Mouse (Mus musculus) cerebellum, adult 9-10 months (tissue): ENCODE results near the gene Ccdc136.
"Not testable (repeated sequence)": the region's sequence is repeated elsewhere in the genome, so short reads cannot be mapped to it uniquely, and the experiment has no call there.

Experiments used
- DNase-seq: peaks from one replicate; pipeline ENCODE4 v3.0.0; 2022

Gene Ccdc136

GRCm38 (mm10) chr6:29395910-29396713 is at the start of gene Ccdc136:
TSS of gene Ccdc136 (plus strand) at chr6:29396309.
- peak; percentile 89 for DNase-seq

- not testable (repeated sequence) for DNase-seq
These were observed 49.6 kb upstream of the Ccdc136 start for GRCm38 (mm10) chr6:29346512-29346911.

DNA sequence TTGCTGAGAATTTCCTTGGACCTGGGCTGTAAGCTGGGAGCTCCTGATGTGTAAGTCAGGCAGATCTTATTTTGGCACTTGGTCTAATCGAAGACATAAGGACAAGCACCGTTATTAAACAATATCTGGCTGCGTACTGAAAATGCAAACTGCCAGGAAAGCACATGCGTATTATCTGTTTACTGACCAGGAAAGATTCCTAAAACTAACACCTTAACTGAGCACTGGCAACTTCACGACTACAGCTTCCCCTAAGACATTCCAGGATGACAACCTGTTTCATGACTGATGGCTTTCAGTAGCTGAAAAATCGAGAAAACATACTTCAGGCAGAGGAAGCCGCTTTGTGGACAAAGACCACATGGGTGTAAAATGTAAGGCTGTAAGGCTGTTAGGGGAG is 48.9 kb upstream of the Ccdc136 start:
- no peak for DNase-seq

DNA sequence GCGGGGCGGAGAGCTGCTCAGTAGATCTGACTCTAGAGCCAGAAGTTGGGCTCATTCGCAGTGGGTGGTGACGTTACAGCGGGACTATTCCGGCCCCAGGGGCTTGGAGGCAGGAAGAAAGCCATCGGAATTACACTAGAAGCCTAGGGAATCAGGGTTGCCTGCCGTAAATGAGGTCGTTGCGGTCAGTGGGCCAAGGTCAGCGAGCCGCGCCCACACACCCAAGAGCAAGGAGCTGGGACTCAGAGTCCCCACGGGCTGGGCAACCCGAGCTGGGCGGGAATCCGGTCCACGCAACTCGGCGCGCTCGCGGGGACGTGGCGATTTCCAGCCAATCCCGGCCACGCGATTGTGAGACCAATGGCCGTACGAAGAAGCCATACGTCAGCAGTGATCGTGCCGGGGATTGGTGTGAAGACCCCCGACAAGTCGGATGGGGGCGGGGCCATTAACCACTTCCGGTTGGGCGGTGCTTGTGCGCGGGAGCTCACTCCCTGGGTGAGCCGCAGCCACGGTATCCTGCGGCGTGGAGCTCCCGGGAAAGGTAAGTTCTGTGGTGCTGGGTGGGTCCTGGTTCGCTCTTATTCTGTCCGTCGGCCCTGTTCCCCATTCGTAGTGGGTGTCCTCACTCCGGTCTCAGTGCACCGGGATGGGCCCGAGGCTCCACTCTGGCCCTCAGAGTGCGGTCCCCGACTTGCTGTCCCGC is 48.3 kb upstream of the Ccdc136 start, which contains the start of gene Calu:
Calu (plus strand) TSS at position 405 of the 706 bp plus-strand sequence.
- peak; percentile 99 for DNase-seq

DNA sequence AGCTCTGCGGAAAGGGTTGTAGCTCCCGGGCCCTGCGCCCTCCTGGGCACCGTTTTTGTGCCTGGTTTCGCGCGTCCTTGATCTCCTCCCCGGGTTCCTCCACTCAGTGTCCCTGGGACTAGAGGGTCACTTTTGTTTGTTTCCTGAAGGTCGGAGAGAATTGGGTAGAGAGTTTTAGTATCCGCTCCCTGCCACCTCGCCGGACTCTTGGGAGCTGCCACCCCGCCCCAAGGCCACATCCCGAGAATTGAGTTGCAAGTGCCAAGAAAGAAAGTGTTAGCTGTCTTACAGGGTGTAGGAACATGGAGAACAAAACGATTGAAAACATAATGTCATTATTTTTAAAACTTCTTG is 47.8 kb upstream of the Ccdc136 start:
- no peak for DNase-seq

DNA sequence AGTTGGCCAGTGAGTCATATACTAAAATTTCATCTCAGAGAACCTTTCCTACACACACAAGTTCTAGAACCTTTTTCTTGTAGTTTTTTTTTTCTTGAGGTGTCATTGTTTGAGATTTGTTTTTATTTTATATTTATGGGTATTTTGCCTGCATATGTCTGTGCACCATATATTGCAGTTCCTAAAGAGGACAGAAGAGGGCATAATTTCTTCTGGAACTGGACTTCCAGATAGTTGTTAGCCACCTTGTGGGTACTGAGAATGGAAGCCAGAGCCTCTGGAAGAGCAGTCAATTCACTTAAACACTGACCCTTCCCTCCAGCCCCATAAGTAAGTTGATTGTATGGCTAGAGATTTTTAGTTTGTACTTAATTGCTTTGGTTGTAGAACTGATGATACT is 44.5 kb upstream of the Ccdc136 start:
- DNase-seq, result no peak

DNA sequence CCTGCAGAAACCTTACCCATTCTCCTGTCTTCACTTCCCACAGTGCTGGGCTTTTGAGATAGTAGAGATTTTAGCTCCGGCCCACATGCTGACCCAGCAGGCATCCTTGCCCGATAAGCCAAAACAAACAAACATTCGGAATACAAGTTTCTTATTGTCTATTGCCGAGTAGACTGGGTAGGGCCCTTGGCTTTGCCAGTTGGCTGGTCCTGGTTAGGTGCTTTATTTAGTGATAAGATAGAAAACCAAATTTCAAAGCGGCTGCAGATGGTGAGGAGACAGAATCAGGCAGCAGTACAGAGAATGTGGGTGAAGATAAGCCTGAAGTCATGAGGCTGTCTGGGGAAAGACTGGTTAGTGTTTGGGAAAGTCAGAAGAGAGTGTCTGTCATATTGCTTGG is 43.3 kb upstream of the Ccdc136 start:
- DNase-seq, result no peak

GRCm38 (mm10) chr6:29359386-29359785 is 36.7 kb upstream of the Ccdc136 start:
- DNase-seq, result no peak

DNA sequence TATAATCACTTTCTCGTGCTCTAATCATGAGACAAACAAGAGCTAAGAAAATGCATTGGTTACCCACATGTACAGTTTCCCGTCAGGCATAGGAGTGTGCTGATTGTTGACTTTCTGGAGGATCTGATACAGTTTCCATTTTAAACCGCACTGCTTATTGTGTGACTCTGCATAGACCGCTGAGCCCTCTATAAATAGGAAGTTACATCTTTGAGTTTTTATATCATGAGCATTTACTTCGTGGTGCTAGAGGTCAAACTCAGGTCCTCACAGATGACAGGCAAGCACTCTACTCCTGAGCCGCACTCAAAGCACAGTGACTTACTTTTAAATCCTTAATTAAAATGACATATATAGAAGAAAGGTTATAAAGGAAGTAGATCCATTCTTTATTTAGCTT is 35.9 kb upstream of the Ccdc136 start:
- DNase-seq, result no peak

- DNase-seq, result peak; percentile 35
These were observed 33.6 kb upstream of the Ccdc136 start for GRCm38 (mm10) chr6:29362246-29363128.

DNA sequence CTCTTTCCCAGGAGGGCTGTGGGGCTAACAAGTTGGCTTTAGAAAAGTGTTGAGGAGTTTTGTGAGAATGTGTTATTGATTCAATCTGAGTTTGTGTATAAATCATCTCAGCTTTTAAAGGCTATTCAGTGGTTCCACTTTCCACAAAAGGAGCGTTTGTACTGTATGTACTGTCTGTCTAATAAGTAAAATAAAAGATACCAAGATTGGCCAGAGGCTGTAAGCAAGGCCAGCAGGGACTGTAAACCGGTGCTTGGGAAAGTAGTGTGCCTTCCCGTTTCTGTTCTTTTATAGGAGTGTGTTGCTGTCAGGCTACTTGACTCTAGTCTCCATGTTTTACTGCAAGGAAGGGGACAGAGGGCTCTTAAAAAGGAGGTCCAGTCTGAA is 33.0 kb upstream of the Ccdc136 start:
- DNase-seq, result no peak

DNA sequence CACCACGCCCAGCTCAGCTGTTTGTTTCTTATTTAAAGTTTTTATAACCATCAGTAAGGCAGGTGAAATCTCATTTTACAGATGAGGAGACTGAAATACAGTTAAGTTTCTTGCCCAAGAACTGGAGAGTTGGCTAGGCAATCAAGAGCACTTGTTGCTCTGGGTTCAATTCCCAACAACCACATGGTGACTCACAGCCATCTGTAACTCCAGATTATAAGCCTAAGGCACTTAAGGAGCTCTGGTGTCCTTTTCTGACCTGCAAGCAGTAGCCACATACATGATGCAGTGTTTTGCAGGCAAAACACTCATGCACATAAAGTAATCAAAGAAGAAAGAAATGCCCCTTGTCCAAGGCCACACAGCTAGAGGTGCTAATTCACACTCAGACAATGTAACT is 30.8 kb upstream of the Ccdc136 start:
- DNase-seq, result no peak

GRCm38 (mm10) chr6:29377386-29377785 is 18.7 kb upstream of the Ccdc136 start:
- no peak for DNase-seq

- no peak for DNase-seq
These were observed 17.4 kb upstream of the Ccdc136 start for GRCm38 (mm10) chr6:29378678-29379077.

DNA sequence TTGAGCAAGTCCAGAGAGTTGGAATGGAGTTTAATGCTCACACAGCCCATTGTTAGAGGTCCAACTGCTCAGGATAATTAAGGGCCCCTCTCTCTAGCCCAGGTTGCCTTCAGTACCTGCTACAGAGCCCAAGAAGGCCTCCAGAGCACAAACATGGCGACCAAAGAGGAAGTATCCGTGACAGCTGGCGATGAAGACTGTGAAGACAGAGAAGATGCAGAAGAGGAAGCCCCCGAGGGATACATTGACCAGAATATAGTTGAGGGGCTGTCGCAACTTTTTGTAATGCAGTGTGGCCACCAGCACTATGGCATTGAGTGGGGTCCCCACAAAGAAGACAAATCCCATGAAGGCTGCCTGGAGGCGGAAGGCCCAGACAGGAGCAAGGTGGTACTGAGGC is 16.2 kb upstream of the Ccdc136 start:
- DNase-seq, result no peak

DNA sequence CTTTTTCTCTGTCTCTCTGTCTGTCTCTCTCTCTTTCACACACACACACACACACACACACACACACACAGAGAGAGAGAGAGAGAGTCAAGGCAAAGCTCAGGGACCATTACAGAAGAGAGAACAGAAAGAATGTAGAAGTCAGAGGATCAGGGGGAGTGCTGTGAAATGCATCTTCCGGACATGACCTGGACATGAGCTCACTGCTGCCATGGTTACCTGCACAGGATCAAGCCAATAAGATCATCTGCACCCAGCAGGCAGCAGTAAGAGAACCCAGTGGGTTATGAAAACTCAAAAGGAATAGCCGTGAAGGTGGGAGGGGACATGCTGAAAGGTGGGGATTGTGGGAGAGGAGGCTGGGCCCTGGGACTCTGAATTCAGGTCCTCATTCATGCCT is 13.7 kb upstream of the Ccdc136 start:
- DNase-seq, result no peak

GRCm38 (mm10) chr6:29388052-29388518 is 8.0 kb upstream of the Ccdc136 start, which contains the start of gene Opn1sw:
TSS of gene Opn1sw (minus strand) at chr6:29388468.
- no peak for DNase-seq

DNA sequence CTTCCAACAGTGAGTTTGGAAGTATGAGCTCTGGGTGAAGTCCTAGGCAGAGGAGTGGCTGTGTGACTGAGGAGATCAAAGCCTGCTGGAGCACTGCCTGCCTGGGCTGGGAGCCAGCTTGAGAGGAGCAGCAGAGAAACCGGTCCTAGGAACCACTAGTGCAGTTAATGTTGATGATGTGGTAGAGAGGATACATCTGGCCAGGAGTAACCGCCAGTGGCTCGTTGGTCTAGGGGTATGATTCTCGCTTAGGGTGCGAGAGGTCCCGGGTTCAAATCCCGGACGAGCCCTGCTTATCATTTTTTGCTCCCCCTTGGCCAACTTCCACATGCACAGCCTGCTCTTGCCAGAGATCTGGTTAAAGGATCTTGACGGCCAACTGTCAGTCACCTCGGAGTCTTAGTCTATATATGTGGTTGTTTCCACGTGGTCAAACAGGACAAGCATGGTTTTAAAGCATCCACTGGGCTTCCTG is 7.5 kb upstream of the Ccdc136 start:
- peak; percentile 89 for DNase-seq

DNA sequence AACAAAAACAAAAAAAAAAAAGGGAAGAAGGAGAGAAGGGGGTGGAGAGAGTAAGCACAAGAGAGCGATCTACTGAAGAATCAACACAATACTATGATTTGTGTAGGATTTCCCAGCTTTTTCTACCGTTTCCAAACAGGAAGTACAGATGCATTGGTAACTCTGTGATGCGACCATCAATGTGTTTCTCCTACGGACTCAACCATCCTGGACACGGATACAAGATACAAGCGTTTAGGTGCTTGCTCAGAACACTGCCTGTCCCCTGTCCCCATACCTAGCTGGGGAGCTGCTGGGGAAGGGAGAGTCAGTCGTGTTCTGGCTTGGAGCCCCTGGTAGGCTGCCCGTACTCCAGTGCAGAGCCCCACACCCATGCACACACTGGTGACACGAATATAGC is 6.7 kb upstream of the Ccdc136 start:
- no peak for DNase-seq

DNA sequence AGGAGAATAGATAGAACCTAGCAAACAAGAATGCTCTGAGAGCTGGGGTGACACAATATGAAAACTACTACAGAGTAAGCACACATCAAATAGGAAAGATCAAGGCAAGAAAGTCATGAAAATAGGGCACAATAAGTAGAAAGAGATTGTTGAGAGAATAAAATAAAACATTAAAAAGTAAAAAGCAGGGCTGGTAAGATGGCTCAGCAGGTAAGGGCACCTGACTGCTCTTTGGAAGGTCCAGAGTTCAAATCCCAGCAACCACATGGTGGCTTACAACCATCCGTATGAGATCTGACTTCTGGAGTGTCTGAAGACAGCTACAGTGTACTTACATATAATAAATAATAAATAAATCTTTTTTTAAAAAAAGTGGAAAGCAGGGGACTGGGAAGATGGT is 5.6 kb upstream of the Ccdc136 start:
- DNase-seq, result not testable (repeated sequence)

- DNase-seq, result not testable (repeated sequence)
These were observed 4.9 kb upstream of the Ccdc136 start for GRCm38 (mm10) chr6:29391241-29391640.

- no peak for DNase-seq
These were observed 4.3 kb upstream of the Ccdc136 start for GRCm38 (mm10) chr6:29391802-29392201.

DNA sequence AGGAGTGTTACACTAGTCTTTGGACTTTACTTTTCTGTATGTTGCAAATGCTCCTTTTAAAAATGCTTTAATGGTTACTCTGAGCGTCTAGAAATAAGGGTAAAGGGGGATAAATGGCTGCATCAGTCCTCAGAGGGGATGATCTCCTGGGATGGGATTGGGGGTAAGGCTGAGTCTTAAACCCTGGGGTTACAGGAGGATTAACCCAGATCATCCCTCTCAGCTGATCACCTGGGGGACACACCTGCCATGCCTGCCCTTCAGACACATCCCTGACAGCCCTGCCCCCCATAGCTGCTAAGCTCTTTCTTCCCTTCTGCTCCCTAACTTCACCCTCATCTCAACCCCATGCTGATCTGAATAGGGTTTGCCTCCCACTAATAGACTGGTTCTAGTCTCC is 1.8 kb upstream of the Ccdc136 start:
- no peak for DNase-seq
